Mouse (Mus musculus) adrenal gland, postnatal 10 days (tissue): ENCODE measurements around the gene Lactb. TPM values are rescaled to one million over a fixed set of nuclear protein-coding genes. Genes with fewer than 3 reads are reported as not detected.

Source experiments
- DNase-seq: peaks from one replicate; pipeline ENCODE4 v3.0.0; 2021; ENCODE audit warnings: mixed read lengths
- long read RNA-seq, 2 experiments: library from polyadenylated mRNA; stranded (forward); transcript quantifications; one replicate each; pipeline ENCODE4 v2.0.0; 2021
- total RNA-seq, 2 experiments: library from RNA; stranded (reverse); gene quantifications; 2 replicates each; pipeline ENCODE4 v1.2.3; 2021

Gene Lactb
- total RNA-seq, result 10 to 100 TPM; 18.7 to 20.3 TPM
- long read RNA-seq, experiment 1, transcript Lactb-201 (6 exons, 2,031 nt), result major isoform, 46 of 61 reads
- long read RNA-seq, experiment 1, partial matches to known transcripts, result 10 of 61 reads
- long read RNA-seq, experiment 1, other reads (novel, unspliced or antisense), result 3 of 61 reads
- long read RNA-seq, experiment 2, transcript Lactb-201 (6 exons, 2,031 nt), result major isoform, 8 of 11 reads
- long read RNA-seq, experiment 2, partial matches to known transcripts, result 3 of 11 reads
- long read RNA-seq, experiment 2, other reads (novel, unspliced or antisense), result 0 of 11 reads

- peak; percentile 99 for DNase-seq
These were observed at the start of gene Lactb for GRCm38 (mm10) chr9:66975239-66975645. TSS of gene Lactb (minus strand) at chr9:66975484.

- DNase-seq, result no peak
These were observed 48.1 kb upstream of the Lactb start for GRCm38 (mm10) chr9:67023371-67023770.

GRCm38 (mm10) chr9:67020063-67020462, 44.8 kb upstream of the Lactb start:
- peak; percentile 68 for DNase-seq

GRCm38 (mm10) chr9:67013501-67013900, 38.2 kb upstream of the Lactb start:
- DNase-seq, result no peak

GRCm38 (mm10) chr9:67012470-67012869, 37.2 kb upstream of the Lactb start:
- no peak for DNase-seq

- DNase-seq, result no peak
These were observed 36.2 kb upstream of the Lactb start for GRCm38 (mm10) chr9:67011483-67011882.

GRCm38 (mm10) chr9:67008781-67009180, 33.5 kb upstream of the Lactb start:
- DNase-seq, result no peak

GRCm38 (mm10) chr9:67006376-67006775, 31.1 kb upstream of the Lactb start:
- DNase-seq, result no peak

GRCm38 (mm10) chr9:67005161-67005742, 30.0 kb upstream of the Lactb start:
- DNase-seq, result no peak

GRCm38 (mm10) chr9:67003656-67004055, 28.4 kb upstream of the Lactb start:
- DNase-seq, result no peak

GRCm38 (mm10) chr9:67003156-67003555, 27.9 kb upstream of the Lactb start:
- DNase-seq, result peak; percentile 33

GRCm38 (mm10) chr9:67001506-67001905, 26.2 kb upstream of the Lactb start:
- DNase-seq, result no peak

GRCm38 (mm10) chr9:67001050-67001449, 25.8 kb upstream of the Lactb start:
- DNase-seq, result peak; percentile 88

- DNase-seq, result no peak
These were observed 24.4 kb upstream of the Lactb start for GRCm38 (mm10) chr9:66999698-67000097.

GRCm38 (mm10) chr9:66991750-66992410, 16.6 kb upstream of the Lactb start:
- no peak for DNase-seq

- no peak for DNase-seq
These were observed 15.9 kb upstream of the Lactb start for GRCm38 (mm10) chr9:66991021-66991749.

- DNase-seq, result no peak
These were observed 14.8 kb upstream of the Lactb start for GRCm38 (mm10) chr9:66990046-66990445.

GRCm38 (mm10) chr9:66989581-66989980, 14.3 kb upstream of the Lactb start:
- DNase-seq, result no peak

GRCm38 (mm10) chr9:66988888-66989414, 13.7 kb upstream of the Lactb start:
- DNase-seq, result no peak

- no peak for DNase-seq
These were observed 13.1 kb upstream of the Lactb start for GRCm38 (mm10) chr9:66988198-66988887.

GRCm38 (mm10) chr9:66985377-66985776, 10.1 kb upstream of the Lactb start:
- no peak for DNase-seq

- no peak for DNase-seq
These were observed 6.8 kb upstream of the Lactb start for GRCm38 (mm10) chr9:66982085-66982484.
